Mouse (Mus musculus): ENCODE measurements around the gene Ube2o. TPM values are rescaled to one million over a fixed set of nuclear protein-coding genes. Genes with fewer than 3 reads are reported as not detected.

Gene Ube2o
- polyA plus RNA-seq, 1 experiment = 21.5 TPM

GRCm38 (mm10) chr11:116580711-116581375, 404 bp downstream of the Ube2o start:
- no peak for DNase-seq (ENCODE audit: low read depth)

- DNase-seq (ENCODE audit: low read depth) = no peak
Observed at GRCm38 (mm10) chr11:116580031-116580652, 1.1 kb downstream of the Ube2o start.

GRCm38 (mm10) chr11:116579280-116579679, 2.0 kb downstream of the Ube2o start:
- DNase-seq (ENCODE audit: low read depth) = no peak

GRCm38 (mm10) chr11:116575396-116575795, 5.9 kb downstream of the Ube2o start:
- no peak for DNase-seq (ENCODE audit: low read depth)

- DNase-seq (ENCODE audit: low read depth) = no peak
Observed at GRCm38 (mm10) chr11:116574982-116575381, 6.3 kb downstream of the Ube2o start.

GRCm38 (mm10) chr11:116574486-116574885, 6.8 kb downstream of the Ube2o start:
- DNase-seq (ENCODE audit: low read depth) = no peak

GRCm38 (mm10) chr11:116572756-116573543, 8.3 kb downstream of the Ube2o start:
- DNase-seq (ENCODE audit: low read depth) = no peak

- no peak for DNase-seq (ENCODE audit: low read depth)
Observed at GRCm38 (mm10) chr11:116571767-116572679, 9.2 kb downstream of the Ube2o start.

- DNase-seq (ENCODE audit: low read depth) = no peak
Observed at GRCm38 (mm10) chr11:116570821-116571220, 10.4 kb downstream of the Ube2o start.

GRCm38 (mm10) chr11:116567531-116567930, 13.7 kb downstream of the Ube2o start:
- no peak for DNase-seq (ENCODE audit: low read depth)

- no peak for DNase-seq (ENCODE audit: low read depth)
Observed at GRCm38 (mm10) chr11:116565283-116566041, 15.8 kb downstream of the Ube2o start.

GRCm38 (mm10) chr11:116556308-116556707, 24.9 kb downstream of the Ube2o start:
- DNase-seq (ENCODE audit: low read depth) = no peak

GRCm38 (mm10) chr11:116555572-116555971, 25.7 kb downstream of the Ube2o start:
- DNase-seq (ENCODE audit: low read depth) = no peak

- no peak for DNase-seq (ENCODE audit: low read depth)
Observed at GRCm38 (mm10) chr11:116554171-116554878, 26.9 kb downstream of the Ube2o start.

GRCm38 (mm10) chr11:116552194-116552593, 29.1 kb downstream of the Ube2o start:
- DNase-seq (ENCODE audit: low read depth) = no peak

GRCm38 (mm10) chr11:116550748-116551147, 30.5 kb downstream of the Ube2o start:
- DNase-seq (ENCODE audit: low read depth) = no peak

- DNase-seq (ENCODE audit: low read depth) = no peak
Observed at GRCm38 (mm10) chr11:116549273-116550038, 31.8 kb downstream of the Ube2o start.

GRCm38 (mm10) chr11:116548780-116549179, 32.5 kb downstream of the Ube2o start:
- DNase-seq (ENCODE audit: low read depth) = no peak

- no peak for DNase-seq (ENCODE audit: low read depth)
Observed at GRCm38 (mm10) chr11:116547296-116548060, 33.8 kb downstream of the Ube2o start.
